Mouse (Mus musculus) C2C12 (cell line): ENCODE results near the gene Bahd1. TPM values are rescaled to one million over a fixed set of nuclear protein-coding genes. Genes with fewer than 3 reads are reported as not detected.

Source experiments
- H3K27me3 ChIP-seq: one replicate; pipeline ENCODE4 v1.6.1; 2011; ENCODE audit not compliant: control insufficient read depth, insufficient read depth, insufficient read length
- H3K36me3 ChIP-seq: one replicate; pipeline ENCODE4 v1.6.1; 2011; ENCODE audit not compliant: control insufficient read depth, insufficient read depth
- H3K4me3 ChIP-seq: one replicate; pipeline ENCODE4 v1.5.1; 2011; ENCODE audit warnings: mild to moderate bottlenecking, control low read depth; ENCODE audit not compliant: poor library complexity, insufficient read depth, severe bottlenecking
- H3K79me2 ChIP-seq: one replicate; pipeline ENCODE4 v1.6.1; 2011; ENCODE audit not compliant: control insufficient read depth, insufficient read depth
- H3K79me3 ChIP-seq: one replicate; pipeline ENCODE4 v1.6.1; 2011; ENCODE audit warnings: low read depth, control low read depth
- H3ac ChIP-seq: one replicate; pipeline ENCODE3; 2011; ENCODE audit warnings: low read depth; ENCODE audit not compliant: control insufficient read depth, insufficient read length
- CEBPB ChIP-seq: IDR thresholded peaks from one replicate; pipeline ENCODE4 v1.6.1; 2011; ENCODE audit warnings: low read depth, mild to moderate bottlenecking, control low read depth, moderate library complexity
- CTCF ChIP-seq: IDR thresholded peaks from one replicate; pipeline ENCODE4 v1.5.1; 2011; ENCODE audit not compliant: control insufficient read depth, insufficient read depth, insufficient read length
- FOSL1 ChIP-seq: IDR thresholded peaks from one replicate; pipeline ENCODE4 v1.8.0; 2011; ENCODE audit warnings: mild to moderate bottlenecking, low read length; ENCODE audit not compliant: poor library complexity, insufficient read depth, severe bottlenecking
- MAX ChIP-seq: IDR thresholded peaks from one replicate; pipeline ENCODE4 v1.6.1; 2011; ENCODE audit warnings: mild to moderate bottlenecking, control low read depth
- MYOD1 ChIP-seq: IDR thresholded peaks from one replicate; pipeline ENCODE4 v1.6.1; 2011; ENCODE audit warnings: low read depth; ENCODE audit not compliant: control insufficient read depth, insufficient read length
- MYOG ChIP-seq: IDR thresholded peaks from one replicate; pipeline ENCODE4 v1.6.1; 2011; ENCODE audit not compliant: control insufficient read depth, insufficient read length; ENCODE audit errors: extremely low read depth
- USF1 ChIP-seq: IDR thresholded peaks from one replicate; pipeline ENCODE4 v1.6.1; 2011; ENCODE audit warnings: low read depth, mild to moderate bottlenecking, control low read depth, moderate library complexity
- long read RNA-seq, 2 experiments: library from polyadenylated mRNA; unstranded; transcript quantifications; one replicate each; pipeline ENCODE4 v2.0.0; 2019 to 2020
- polyA plus RNA-seq: library from polyadenylated mRNA; unstranded; fragments of >200 nt; fragmentation: generic; extraction: Trizol; gene quantifications from one replicate; pipeline ENCODE4 v1.2.1, GENCODE M21; 2012; ENCODE audit warnings: missing spikeins

Gene Bahd1
- 8.6 TPM for polyA plus RNA-seq
- long read RNA-seq, experiment 1, partial matches to known transcripts = 0 of 1 reads
- long read RNA-seq, experiment 1, other reads (novel, unspliced or antisense) = 1 of 1 reads
- long read RNA-seq, experiment 2, full-length matches to known transcripts = 6 of 17 reads
- long read RNA-seq, experiment 2, partial matches to known transcripts = 5 of 17 reads
- long read RNA-seq, experiment 2, other reads (novel, unspliced or antisense) = 6 of 17 reads

DNA sequence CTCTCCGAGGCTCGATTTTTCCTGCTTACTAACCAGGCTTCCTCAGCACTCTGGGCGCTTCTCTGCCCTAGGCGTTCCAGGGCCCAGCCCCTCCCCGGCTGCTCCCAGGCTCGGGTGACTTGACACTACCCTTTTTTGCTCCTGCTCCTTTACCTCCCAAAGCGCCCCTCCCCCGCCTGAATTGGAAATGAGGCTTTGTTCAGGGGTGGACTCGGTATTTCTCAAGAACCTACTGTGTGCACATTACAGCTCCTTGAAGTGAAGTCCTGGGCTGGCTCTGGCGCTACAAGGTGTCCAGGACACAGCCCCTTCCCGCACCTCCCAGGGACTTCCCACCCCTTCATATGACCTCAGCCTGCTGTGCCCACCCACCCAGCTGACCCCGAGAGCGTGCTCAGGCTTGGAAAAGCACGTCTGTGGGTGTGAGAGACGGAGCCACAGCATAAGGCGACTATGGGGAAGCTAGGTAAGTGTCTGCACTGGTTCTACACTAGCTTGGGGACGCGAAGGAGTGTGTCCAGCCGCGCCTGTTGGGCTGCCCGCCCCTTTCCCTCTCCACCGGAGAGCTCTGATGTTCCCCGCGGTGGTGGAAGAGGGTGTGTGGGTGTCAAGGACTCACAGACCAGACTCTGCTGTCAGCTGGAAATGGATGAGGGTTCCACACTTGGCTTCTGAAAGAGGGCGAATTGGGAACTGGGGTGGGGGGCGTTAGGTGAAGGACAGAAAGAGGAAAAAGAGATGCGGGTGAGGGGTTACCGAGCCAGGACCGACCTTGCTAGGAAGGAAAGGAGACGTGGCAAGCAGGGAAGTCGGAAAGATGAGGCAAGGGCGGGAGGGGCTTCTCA is at the start of gene Bahd1:
Bahd1 (plus strand) TSS at position 397 of the 845 bp plus-strand sequence.
- Histone ChIP-seq H3K27me3 (peaks cover 36% of the 10 kb centered on the region), H3K79me2 (peaks cover 33% of the 10 kb centered on the region)

DNA sequence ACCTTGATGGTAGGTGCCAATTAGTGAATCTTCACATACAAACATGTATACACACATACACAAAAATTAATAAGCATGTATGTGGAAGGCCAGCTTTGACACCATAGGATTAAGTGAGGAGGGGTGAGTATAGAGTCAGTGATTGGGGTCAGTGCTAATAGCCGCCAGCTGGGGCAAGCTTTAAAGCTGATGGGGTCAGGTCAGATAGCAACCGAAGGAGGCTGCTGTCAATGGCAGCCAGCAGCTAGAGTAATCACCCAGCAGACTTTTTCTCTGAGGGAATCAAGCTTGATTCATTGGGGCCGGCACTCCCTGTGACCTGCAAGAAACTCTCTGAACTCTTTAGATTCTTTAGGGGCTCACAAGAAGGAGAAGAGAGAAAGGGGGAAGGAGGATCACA is 48.4 kb upstream of the Bahd1 start:
- Histone ChIP-seq H3K27me3 (no peaks in the 10 kb centered on the region), H3K4me3 (no peak overlapping the region), H3ac (no peak overlapping the region), H3K79me2 (no peaks in the 10 kb centered on the region), H3K79me3 (no peaks in the 10 kb centered on the region), H3K36me3 (no peaks in the 10 kb centered on the region)
- TF ChIP-seq USF1 (no peak), FOSL1 (no peak), CEBPB (no peak), MYOD1 (no peak), MYOG (no peak), MAX (no peak), CTCF (no peak)

More for the DNA sequence above, at the start of gene Bahd1:
- peaks cover 1% of the 10 kb centered on the region for H3K79me3 ChIP-seq
- TF ChIP-seq CTCF (no peak), MYOD1 (no peak), CEBPB (no peak), USF1 (no peak), MAX (no peak), FOSL1 (no peak), MYOG (no peak)
- H3ac ChIP-seq = peak within 1 kb of the TSS; percentile 47
- H3K36me3 ChIP-seq = no peaks in the 10 kb centered on the region
- peak within 1 kb of the TSS; percentile 75 for H3K4me3 ChIP-seq

DNA sequence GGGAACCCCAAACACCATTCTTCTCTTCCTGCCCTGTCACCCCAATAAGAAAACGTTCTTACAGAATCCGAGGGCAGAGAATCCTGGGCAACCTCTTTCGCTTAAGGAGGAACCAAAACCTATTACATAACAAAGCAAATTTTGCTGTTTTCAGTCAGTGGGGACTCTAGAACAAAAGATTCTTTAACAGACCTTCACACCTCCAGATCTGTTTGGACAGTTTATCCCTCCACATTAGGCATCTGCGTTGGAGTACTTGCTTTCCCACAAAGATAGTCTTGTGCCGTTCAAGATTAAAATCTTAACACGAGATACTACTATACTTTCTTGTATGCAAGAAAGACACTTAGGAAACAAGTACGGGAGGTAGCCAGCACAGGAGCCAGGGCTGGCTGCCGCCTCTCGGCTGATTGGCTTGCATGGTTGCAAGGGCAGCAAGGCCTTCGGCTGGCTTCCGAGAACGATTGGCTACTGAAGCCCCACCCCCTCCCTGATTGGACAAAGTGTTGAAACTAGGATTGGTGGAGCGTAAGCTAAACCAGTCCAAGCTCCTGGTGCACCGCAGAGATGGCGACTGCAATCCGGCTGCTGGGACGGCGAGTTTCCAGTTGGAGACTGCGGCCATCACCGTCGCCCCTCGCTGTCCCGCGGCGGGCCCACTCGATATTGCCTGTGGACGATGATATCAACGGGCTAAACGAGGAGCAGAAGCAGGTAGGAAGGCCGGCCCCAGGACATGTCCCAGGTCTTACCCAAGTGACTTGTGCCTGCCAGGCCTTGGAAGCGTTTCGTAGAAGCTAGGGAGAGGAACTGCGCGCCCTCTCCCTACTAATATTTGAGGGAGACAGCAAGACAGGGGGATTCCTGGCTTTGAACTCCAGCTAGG is 38.5 kb upstream of the Bahd1 start, which contains the start of gene Ivd:
Ivd (plus strand) TSS at position 501 of the 886 bp plus-strand sequence.
- H3K27me3 ChIP-seq = no peaks in the 10 kb centered on the region
- no peak for TF ChIP-seq MYOD1
- no peak for TF ChIP-seq FOSL1
- TF ChIP-seq CTCF = no peak
- no peak for TF ChIP-seq MAX
- TF ChIP-seq USF1 = no peak
- no peak for TF ChIP-seq MYOG
- no peak for TF ChIP-seq CEBPB

DNA sequence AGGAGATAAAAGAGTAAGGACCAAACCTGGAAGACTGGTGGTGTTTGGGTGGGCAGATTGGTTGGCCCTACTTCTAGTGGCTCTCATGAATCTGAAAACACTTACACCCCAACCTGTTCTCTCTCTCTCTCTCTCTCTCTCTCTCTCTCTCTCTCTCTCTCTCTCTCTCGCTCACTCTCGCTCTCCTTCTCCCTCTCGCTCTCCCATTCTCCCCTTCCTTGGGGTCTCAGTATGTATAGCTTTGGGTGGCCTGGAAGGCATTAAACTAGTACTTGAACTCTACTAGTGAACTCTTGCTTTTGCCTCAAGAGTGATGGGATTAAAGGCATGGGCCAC is 37.9 kb upstream of the Bahd1 start:
- H3ac ChIP-seq = peak overlapping the region; percentile 81
- no peaks in the 10 kb centered on the region for H3K36me3 ChIP-seq
- TF ChIP-seq MYOG = no peak
- no peak for TF ChIP-seq CEBPB
- TF ChIP-seq MYOD1 = no peak
- no peak for TF ChIP-seq USF1
- no peak for TF ChIP-seq CTCF
- no peak for TF ChIP-seq FOSL1
- TF ChIP-seq MAX = no peak
- H3K79me2 ChIP-seq = peaks cover 13% of the 10 kb centered on the region
- no peaks in the 10 kb centered on the region for H3K27me3 ChIP-seq
- H3K79me3 ChIP-seq = peaks cover 3% of the 10 kb centered on the region
- peak overlapping the region; percentile 36 for H3K4me3 ChIP-seq

More for the DNA sequence above, 38.5 kb upstream of the Bahd1 start, which contains the start of gene Ivd:
- H3K79me3 ChIP-seq = peaks cover 3% of the 10 kb centered on the region
- H3K79me2 ChIP-seq = peaks cover 13% of the 10 kb centered on the region
- peak within 1 kb of the TSS; percentile 81 for H3ac ChIP-seq
- H3K36me3 ChIP-seq = no peaks in the 10 kb centered on the region
- H3K4me3 ChIP-seq = peak within 1 kb of the TSS; percentile 36

DNA sequence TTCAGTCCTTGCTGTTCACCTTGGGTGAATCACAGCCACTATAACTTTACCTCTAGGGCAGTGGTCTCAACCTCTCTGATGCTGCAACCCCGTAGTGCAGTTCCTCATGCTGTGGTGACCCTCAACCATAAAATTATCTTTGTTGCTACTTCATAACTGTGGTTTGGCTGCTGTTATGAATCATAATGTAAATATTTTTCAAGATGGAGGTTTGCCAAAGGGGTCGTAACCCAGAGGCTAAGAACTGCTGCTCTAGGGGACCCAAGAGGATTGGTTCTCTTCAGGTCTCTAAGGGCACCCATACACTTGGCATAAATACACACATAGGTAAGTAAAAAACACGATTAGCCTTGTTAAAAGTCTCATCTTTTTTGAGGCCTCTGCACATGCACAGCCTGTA is 29.6 kb upstream of the Bahd1 start:
- peaks cover 7% of the 10 kb centered on the region for H3K36me3 ChIP-seq

More for the DNA sequence above, 29.6 kb upstream of the Bahd1 start:
- Histone ChIP-seq H3ac (no peak overlapping the region), H3K27me3 (no peaks in the 10 kb centered on the region), H3K79me2 (peaks cover 6% of the 10 kb centered on the region), H3K4me3 (no peak overlapping the region), H3K79me3 (peaks cover 3% of the 10 kb centered on the region)
- TF ChIP-seq CEBPB (no peak), MAX (no peak), FOSL1 (no peak), MYOD1 (no peak)
